ENCODE assay signal across 8 mouse cellular contexts in genomic region chr7:28959505-28960045, GRCm38 (mm10). TPM values are rescaled to one million over a fixed set of nuclear protein-coding genes. Genes with fewer than 3 reads are reported as not detected.
A peak's percentile ranks its signal among the peaks of the same experiment; 100 is the strongest.
DNase-seq lines count a peak whose midpoint lies in the region; ATAC-seq and TF ChIP-seq lines count a peak whose summit lies in the region.

No protein-coding gene starts in this region.

- H3K27me3 ChIP-seq in cerebellum, adult 2 months (ENCODE audit: control insufficient read depth, insufficient read depth, low read length): no peaks in the 10 kb centered on the region
- H3K27me3 ChIP-seq in hindbrain, postnatal 0 days (ENCODE audit: insufficient read depth, low read length): no peaks in the 10 kb centered on the region

- H3K4me3 ChIP-seq in cerebellum, adult 2 months (replicated peaks; ENCODE audit: insufficient read depth, low read depth, low read length): peak overlapping the region; percentile 7
- H3K4me3 ChIP-seq in hindbrain, postnatal 0 days (ENCODE audit: low read length): peak overlapping the region; percentile 97; the same call in 1 of the 2 replicates
- H3K4me3 ChIP-seq in macrophage (ENCODE audit: inconsistent target): peak overlapping the region; percentile 93; the same call in 1 of the 2 replicates

- no peaks in the 10 kb centered on the region for H3K9me3 ChIP-seq in hindbrain, postnatal 0 days (ENCODE audit: low read length)

- 30% methylated on average over 6 of the region's 6 CpGs for WGBS in cerebellum, adult 2 months
- 49% methylated on average over 6 of the region's 6 CpGs for WGBS in hindbrain, postnatal 0 days
- WGBS in macrophage (ENCODE audit: missing documents): 38% methylated on average over 6 of the region's 6 CpGs

- peaks cover 15% of the 10 kb centered on the region; the same call in 1 of the 2 replicates for H3K4me1 ChIP-seq in cerebellum, adult 2 months (ENCODE audit: control insufficient read depth, insufficient read depth, low read length)
- H3K4me1 ChIP-seq in hindbrain, postnatal 0 days (ENCODE audit: insufficient read depth, low read length): peaks cover 20% of the 10 kb centered on the region

- peak overlapping the region; percentile 92; the same call in 1 of the 2 replicates for H3K9ac ChIP-seq in hindbrain, postnatal 0 days (replicated peaks; ENCODE audit: low read length)

- H3K4me2 ChIP-seq in hindbrain, postnatal 0 days (ENCODE audit: low read depth, low read length): peak overlapping the region; percentile 83

- no peak for TF ChIP-seq CTCF in cerebellum, adult 2 months (IDR thresholded peaks at IDR 0.05; ENCODE audit: borderline replicate concordance, insufficient read depth, low read depth, low read length)
- TF ChIP-seq CTCF in hindbrain, postnatal 0 days (IDR thresholded peaks at IDR 0.05; ENCODE audit: low read depth): no peak

- DNase-seq in cerebellum, adult 2 months: no peak
- no peak for DNase-seq in cerebellum, adult 9-10 months
- DNase-seq in adipocyte (ENCODE audit: low spot score) (peak; percentile 44), MN1 (ENCODE audit: low spot score) (no peak)
- DNase-seq in hindbrain, postnatal 0 days (ENCODE audit: low spot score): no peak
- no peak for DNase-seq in thymus, postnatal 0 days (ENCODE audit: low spot score)
- no peak for DNase-seq in Muller cell, postnatal 12 days (ENCODE audit: inconsistent ontology term)

- H3K36me3 ChIP-seq in hindbrain, postnatal 0 days (ENCODE audit: insufficient read depth, low read length): no peaks in the 10 kb centered on the region
- no peaks in the 10 kb centered on the region for H3K36me3 ChIP-seq in macrophage (ENCODE audit: inconsistent target)

- H3K79me2 ChIP-seq in macrophage (ENCODE audit: inconsistent target): peaks cover 74% of the 10 kb centered on the region

- H3K27ac ChIP-seq in cerebellum, adult 2 months (ENCODE audit: insufficient read depth, low read length): no peak overlapping the region
- no peak overlapping the region for H3K27ac ChIP-seq in hindbrain, postnatal 0 days
- no peak overlapping the region for H3K27ac ChIP-seq in macrophage

- no peak for ATAC-seq in hindbrain, postnatal 0 days

- TF ChIP-seq POLR2A in cerebellum, adult 2 months (IDR thresholded peaks at IDR 0.05; ENCODE audit: borderline replicate concordance, insufficient read depth, low read length): no peak

RNA-seq across cellular contexts. Expression of gene Actn4, which starts 2.6 kb away (rescaled TPM):
- 129 and 135 TPM in 2 replicates for polyA plus RNA-seq in cerebellum, adult 2 months (2012; rRNA removed)
- total RNA-seq in hindbrain, postnatal 0 days (2014; rRNA removed): 81.3 and 85.7 TPM in 2 replicates
- polyA plus RNA-seq in hindbrain, postnatal 0 days (2015; fragmentation: Nextera tagmentation; extraction: Ambion mirVana): 114 and 115 TPM in 2 replicates
- total RNA-seq in macrophage (2018; cell fraction: chromatin; rRNA removed): 100 to 1,000 TPM in 2 of 26 experiments, 10 to 100 TPM in 24; 30.6 to 199 (median 65.0) TPM
- total RNA-seq in macrophage (2018; cell fraction: cytosol; rRNA removed): 100 to 1,000 TPM; 111 to 157 (median 131) TPM
- 100 to 1,000 TPM in 1 of 26 experiments, 10 to 100 TPM in 25; 56.6 to 111 (median 76.5) TPM for total RNA-seq in macrophage (2018; cell fraction: nucleus; rRNA removed)
- polyA plus RNA-seq in macrophage (2018): 117 to 186 TPM (median 183 TPM) in 3 replicates
- 133 and 138 TPM in 2 replicates for polyA plus RNA-seq in thymus, postnatal 0 days (2015; fragmentation: Nextera tagmentation; extraction: Ambion mirVana)

RNA-seq across cellular contexts. Expression of gene Eif3k, which starts 22.1 kb away (rescaled TPM):
- 322 and 331 TPM in 2 replicates for polyA plus RNA-seq in cerebellum, adult 2 months (2012; rRNA removed)
- total RNA-seq in hindbrain, postnatal 0 days (2014; rRNA removed): 347 and 472 TPM in 2 replicates
- polyA plus RNA-seq in hindbrain, postnatal 0 days (2015; fragmentation: Nextera tagmentation; extraction: Ambion mirVana): 309 TPM in 2 replicates
- total RNA-seq in macrophage (2018; cell fraction: chromatin; rRNA removed): 10 to 100 TPM in 25 of 26 experiments, 1 to 10 TPM in 1; 9.3 to 72.1 (median 34.4) TPM
- 100 to 1,000 TPM; 134 to 274 (median 165) TPM for total RNA-seq in macrophage (2018; cell fraction: cytosol; rRNA removed)
- 10 to 100 TPM; 30.4 to 70.0 (median 47.1) TPM for total RNA-seq in macrophage (2018; cell fraction: nucleus; rRNA removed)
- 201 to 248 TPM (median 241 TPM) in 3 replicates for polyA plus RNA-seq in macrophage (2018)
- polyA plus RNA-seq in thymus, postnatal 0 days (2015; fragmentation: Nextera tagmentation; extraction: Ambion mirVana): 497 and 515 TPM in 2 replicates

RNA-seq across cellular contexts. Expression of gene Map4k1, which starts 22.3 kb away (rescaled TPM):
- 1.2 and 1.3 TPM in 2 replicates for polyA plus RNA-seq in cerebellum, adult 2 months (2012; rRNA removed)
- total RNA-seq in hindbrain, postnatal 0 days (2014; rRNA removed): 4.1 and 5.8 TPM in 2 replicates
- polyA plus RNA-seq in hindbrain, postnatal 0 days (2015; fragmentation: Nextera tagmentation; extraction: Ambion mirVana): 12.5 and 15.0 TPM in 2 replicates
- 10 to 100 TPM in 2 of 26 experiments, 1 to 10 TPM in 24; 1.4 to 11.2 (median 6.7) TPM for total RNA-seq in macrophage (2018; cell fraction: chromatin; rRNA removed)
- total RNA-seq in macrophage (2018; cell fraction: cytosol; rRNA removed): 1 to 10 TPM; 2.6 to 8.3 (median 4.4) TPM
- total RNA-seq in macrophage (2018; cell fraction: nucleus; rRNA removed): 10 to 100 TPM in 1 of 26 experiments, 1 to 10 TPM in 25; 1.5 to 14.1 (median 5.7) TPM
- polyA plus RNA-seq in macrophage (2018): 3.7 to 5.2 TPM (median 4.7 TPM) in 3 replicates
- 76.3 and 78.2 TPM in 2 replicates for polyA plus RNA-seq in thymus, postnatal 0 days (2015; fragmentation: Nextera tagmentation; extraction: Ambion mirVana)

Comparison
In these comparisons a context has a peak if more than half of its experiments do, and no peak if none do; other contexts are left out.
1. H3K4me3 ChIP-seq: peak in every context shown above with its lines; median percentile 97 in hindbrain, postnatal 0 days; 93 in macrophage; 7 in cerebellum, adult 2 months.